Mouse (Mus musculus): ENCODE results near the gene Slc9b1.

DNA sequence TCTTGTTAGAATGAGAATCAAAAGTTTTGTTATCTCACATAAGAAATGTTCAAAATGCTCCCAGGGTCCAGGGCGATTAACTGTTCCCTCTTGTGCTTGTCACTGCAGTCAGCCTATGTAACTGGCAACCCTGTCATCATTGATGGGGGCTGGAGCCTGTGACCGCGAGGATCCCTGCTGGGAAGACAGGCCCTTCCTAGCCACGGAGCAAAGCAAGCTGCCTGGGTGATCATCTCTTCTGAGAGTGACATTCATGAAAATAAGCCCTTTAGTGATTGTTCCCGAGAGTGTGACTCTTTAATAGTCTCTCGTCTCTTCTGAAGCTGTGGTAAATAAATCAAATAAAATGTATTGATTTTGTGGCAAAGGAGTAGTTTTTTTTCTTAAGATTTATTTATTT is 43.8 kb upstream of the Slc9b1 start:
- TF ChIP-seq GABPA (IDR thresholded peaks at IDR 0.05; ENCODE audit: low read depth, low read length) (no peak), EP300 (IDR thresholded peaks at IDR 0.05; ENCODE audit: low read depth in 1 of 2, low read length in 2 of 2) (no peak), MAZ (IDR thresholded peaks at IDR 0.05; ENCODE audit: low read depth, low read length) (no peak), CTCF (IDR thresholded peaks at IDR 0.05 in 2 of 3, conservative IDR thresholded peaks at IDR 0.05 in 1 of 3; ENCODE audit: control insufficient read depth in 1 of 3, insufficient read depth in 1 of 3, low read depth in 2 of 3, low read length in 3 of 3, poor library complexity in 1 of 3, severe bottlenecking in 1 of 3) (no peak), E2F4 (IDR thresholded peaks at IDR 0.05; ENCODE audit: borderline replicate concordance, low read depth, low read length) (no peak), USF2 (IDR thresholded peaks at IDR 0.05; ENCODE audit: borderline replicate concordance in 1 of 2, insufficient read depth in 1 of 2, low read depth in 1 of 2, low read length in 2 of 2) (no peak), POLR2A (IDR thresholded peaks at IDR 0.05; ENCODE audit: control insufficient read depth in 1 of 2, insufficient read depth in 1 of 2, low read depth in 1 of 2, low read length in 2 of 2, poor library complexity in 1 of 2) (no peak), HCFC1 (IDR thresholded peaks at IDR 0.05; ENCODE audit: low read depth, low read length) (no peak), ETS1 (IDR thresholded peaks at IDR 0.05; ENCODE audit: low read depth, low read length) (no peak), CHD2 (IDR thresholded peaks at IDR 0.05; ENCODE audit: low read length) (no peak)
